Mouse (Mus musculus): ENCODE data around the gene Sprr2a1. TPM values are rescaled to one million over a fixed set of nuclear protein-coding genes. Genes with fewer than 3 reads are reported as not detected.
"Not testable (repeated sequence)": the region's sequence is repeated elsewhere in the genome, so short reads cannot be mapped to it uniquely, and the experiment has no call there.

The Sprr2a1 gene
- polyA plus RNA-seq, 1 experiment from 2014 or later, result not detected

GRCm38 (mm10) chr3:92227410-92227809 lies 11.8 kb downstream of the Sprr2a1 start:
- 80% methylated on average over 3 of the region's 3 CpGs for WGBS
- not testable (repeated sequence) for H3K4me3 ChIP-seq (ENCODE audit: low read depth, low read length)

GRCm38 (mm10) chr3:92236463-92237189 lies 21.0 kb downstream of the Sprr2a1 start:
- not testable (repeated sequence) for H3K27me3 ChIP-seq (ENCODE audit: control insufficient read depth, insufficient read depth, low read length); H3K27ac ChIP-seq (ENCODE audit: low read depth, low read length); H3K4me3 ChIP-seq (ENCODE audit: low read depth, low read length); H3K36me3 ChIP-seq (ENCODE audit: control insufficient read depth, insufficient read depth, low read length); H3K9me3 ChIP-seq (ENCODE audit: control insufficient read depth, low read length); H3K9ac ChIP-seq (ENCODE audit: low read length); H3K4me2 ChIP-seq; H3K4me1 ChIP-seq (ENCODE audit: control insufficient read depth, insufficient read depth, low read length); DNase-seq (ENCODE audit: low spot score, missing footprints)
- ATAC-seq (ENCODE audit: low FRiP score), result peak; percentile 54; the same call in 1 of the 2 replicates
- no CpG with 5 or more reads among the region's 5 CpGs for WGBS

More at GRCm38 (mm10) chr3:92227410-92227809, 11.8 kb downstream of the Sprr2a1 start:
- not testable (repeated sequence) for ATAC-seq (ENCODE audit: low FRiP score); H3K27ac ChIP-seq (ENCODE audit: low read depth, low read length); DNase-seq (ENCODE audit: low spot score, missing footprints); H3K36me3 ChIP-seq (ENCODE audit: control insufficient read depth, insufficient read depth, low read length); H3K9ac ChIP-seq (ENCODE audit: low read length); H3K9me3 ChIP-seq (ENCODE audit: control insufficient read depth, low read length); H3K4me1 ChIP-seq (ENCODE audit: control insufficient read depth, insufficient read depth, low read length); H3K27me3 ChIP-seq (ENCODE audit: control insufficient read depth, insufficient read depth, low read length); H3K4me2 ChIP-seq

DNA sequence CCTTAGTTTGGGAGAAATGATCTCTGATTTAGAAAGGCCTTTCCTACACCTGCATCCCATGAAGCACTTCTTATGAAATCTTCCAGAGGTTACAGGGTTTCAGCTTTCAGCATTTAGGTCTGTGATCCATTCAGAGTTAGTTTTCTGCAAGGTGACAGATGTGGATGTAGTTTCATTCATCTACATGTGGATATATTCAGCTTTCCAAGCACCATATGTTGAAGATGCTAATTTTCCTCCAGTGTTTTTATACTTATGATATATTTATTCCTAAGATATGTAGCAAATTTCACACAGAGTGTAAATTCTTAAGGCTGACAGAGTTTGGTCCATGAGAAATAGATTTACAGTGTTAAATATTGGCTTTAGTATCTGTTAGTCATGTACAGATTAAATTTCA lies 23.1 kb downstream of the Sprr2a1 start:
- not testable (repeated sequence) for H3K9me3 ChIP-seq (ENCODE audit: control insufficient read depth, low read length); H3K9ac ChIP-seq (ENCODE audit: low read length); H3K4me3 ChIP-seq (ENCODE audit: low read depth, low read length); H3K27ac ChIP-seq (ENCODE audit: low read depth, low read length); DNase-seq (ENCODE audit: low spot score, missing footprints); H3K36me3 ChIP-seq (ENCODE audit: control insufficient read depth, insufficient read depth, low read length); ATAC-seq (ENCODE audit: low FRiP score); H3K4me2 ChIP-seq; H3K27me3 ChIP-seq (ENCODE audit: control insufficient read depth, insufficient read depth, low read length); H3K4me1 ChIP-seq (ENCODE audit: control insufficient read depth, insufficient read depth, low read length)

GRCm38 (mm10) chr3:92239197-92239596 lies 23.6 kb downstream of the Sprr2a1 start:
- no CpG with 5 or more reads among the region's 1 CpGs for WGBS
- not testable (repeated sequence) for ATAC-seq (ENCODE audit: low FRiP score); H3K27me3 ChIP-seq (ENCODE audit: control insufficient read depth, insufficient read depth, low read length); H3K4me3 ChIP-seq (ENCODE audit: low read depth, low read length); H3K4me1 ChIP-seq (ENCODE audit: control insufficient read depth, insufficient read depth, low read length); H3K36me3 ChIP-seq (ENCODE audit: control insufficient read depth, insufficient read depth, low read length); H3K27ac ChIP-seq (ENCODE audit: low read depth, low read length); H3K4me2 ChIP-seq; DNase-seq (ENCODE audit: low spot score, missing footprints); H3K9ac ChIP-seq (ENCODE audit: low read length); H3K9me3 ChIP-seq (ENCODE audit: control insufficient read depth, low read length)

DNA sequence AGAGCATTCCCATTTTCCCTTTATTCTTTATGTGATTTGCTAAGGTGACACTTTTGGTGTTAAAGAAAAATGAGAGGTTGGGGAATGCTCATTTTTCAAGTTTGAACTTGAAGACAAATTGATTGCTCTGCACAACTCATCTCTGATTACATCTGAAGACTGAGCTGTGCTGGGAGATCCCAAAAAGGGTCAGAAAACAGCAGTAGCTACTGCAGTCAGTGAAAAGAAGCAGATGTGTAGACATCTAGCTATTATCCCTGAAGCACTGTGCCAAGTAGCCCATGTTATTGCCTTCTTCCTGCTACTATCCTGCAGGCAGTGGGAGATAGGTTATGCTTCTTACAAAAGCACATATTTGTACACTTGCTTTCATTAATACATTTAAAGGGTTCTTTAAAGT lies 29.2 kb downstream of the Sprr2a1 start:
- H3K9ac ChIP-seq (ENCODE audit: low read length); H3K4me2 ChIP-seq; ATAC-seq (ENCODE audit: low FRiP score); H3K27ac ChIP-seq (ENCODE audit: low read depth, low read length); H3K4me3 ChIP-seq (ENCODE audit: low read depth, low read length); H3K36me3 ChIP-seq (ENCODE audit: control insufficient read depth, insufficient read depth, low read length); H3K27me3 ChIP-seq (ENCODE audit: control insufficient read depth, insufficient read depth, low read length); DNase-seq (ENCODE audit: low spot score, missing footprints); H3K9me3 ChIP-seq (ENCODE audit: control insufficient read depth, low read length); H3K4me1 ChIP-seq (ENCODE audit: control insufficient read depth, insufficient read depth, low read length): not testable (repeated sequence)

DNA sequence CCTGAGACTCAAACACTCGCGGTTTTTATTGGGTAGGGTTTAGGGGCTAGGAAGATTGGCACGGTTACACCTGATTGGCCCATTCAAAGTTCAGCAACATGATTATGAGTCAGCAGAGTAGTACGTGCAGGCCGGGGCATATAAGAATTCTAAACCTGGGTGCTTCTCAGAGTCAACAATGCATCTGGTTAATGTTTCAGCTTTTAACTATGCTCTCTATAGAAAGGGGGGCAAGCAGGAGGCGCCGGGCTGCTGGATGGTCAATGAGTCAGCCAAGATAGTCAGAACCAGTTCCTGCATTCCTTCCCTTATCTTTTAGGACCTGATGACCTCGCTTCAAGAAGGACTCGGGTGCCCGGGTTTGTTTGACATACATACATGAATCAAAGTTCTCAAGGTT lies 30.6 kb downstream of the Sprr2a1 start:
- not testable (repeated sequence) for H3K4me1 ChIP-seq (ENCODE audit: control insufficient read depth, insufficient read depth, low read length); H3K9me3 ChIP-seq (ENCODE audit: control insufficient read depth, low read length); H3K9ac ChIP-seq (ENCODE audit: low read length); H3K27ac ChIP-seq (ENCODE audit: low read depth, low read length); H3K27me3 ChIP-seq (ENCODE audit: control insufficient read depth, insufficient read depth, low read length); ATAC-seq (ENCODE audit: low FRiP score); H3K36me3 ChIP-seq (ENCODE audit: control insufficient read depth, insufficient read depth, low read length); H3K4me2 ChIP-seq; DNase-seq (ENCODE audit: low spot score, missing footprints); H3K4me3 ChIP-seq (ENCODE audit: low read depth, low read length)
- WGBS, result no CpG with 5 or more reads among the region's 10 CpGs

GRCm38 (mm10) chr3:92248494-92248893 lies 32.9 kb downstream of the Sprr2a1 start:
- H3K4me3 ChIP-seq (ENCODE audit: low read depth, low read length); H3K27ac ChIP-seq (ENCODE audit: low read depth, low read length); H3K9ac ChIP-seq (ENCODE audit: low read length); H3K36me3 ChIP-seq (ENCODE audit: control insufficient read depth, insufficient read depth, low read length); H3K27me3 ChIP-seq (ENCODE audit: control insufficient read depth, insufficient read depth, low read length); H3K4me1 ChIP-seq (ENCODE audit: control insufficient read depth, insufficient read depth, low read length); DNase-seq (ENCODE audit: low spot score, missing footprints); ATAC-seq (ENCODE audit: low FRiP score); H3K4me2 ChIP-seq; H3K9me3 ChIP-seq (ENCODE audit: control insufficient read depth, low read length): not testable (repeated sequence)

DNA sequence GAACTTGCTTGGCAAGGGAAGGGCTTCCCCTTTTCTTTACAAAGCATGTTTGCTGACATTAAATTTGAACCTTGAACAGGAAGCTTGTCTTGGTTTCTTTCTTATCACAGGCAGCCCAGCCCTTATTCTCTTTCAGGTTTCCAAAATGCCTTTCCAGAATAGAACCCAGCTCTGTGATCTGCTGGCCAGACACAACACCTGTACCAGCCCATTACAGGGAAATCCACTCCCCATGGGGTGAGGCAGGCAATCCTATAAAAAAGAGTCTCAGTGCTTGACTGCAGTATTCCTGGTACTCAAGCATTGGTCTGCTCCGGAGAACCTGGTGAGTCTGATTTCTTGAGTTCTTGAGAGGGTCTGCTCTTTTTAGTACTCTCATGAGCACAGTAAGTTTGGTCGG lies 34.9 kb downstream of the Sprr2a1 start:
- not testable (repeated sequence) for H3K27ac ChIP-seq (ENCODE audit: low read depth, low read length); H3K27me3 ChIP-seq (ENCODE audit: control insufficient read depth, insufficient read depth, low read length); H3K4me1 ChIP-seq (ENCODE audit: control insufficient read depth, insufficient read depth, low read length); DNase-seq (ENCODE audit: low spot score, missing footprints); H3K36me3 ChIP-seq (ENCODE audit: control insufficient read depth, insufficient read depth, low read length); H3K9me3 ChIP-seq (ENCODE audit: control insufficient read depth, low read length); H3K4me3 ChIP-seq (ENCODE audit: low read depth, low read length); H3K4me2 ChIP-seq; H3K9ac ChIP-seq (ENCODE audit: low read length)
- ATAC-seq (ENCODE audit: low FRiP score), result 0 out of 2 replicates have a peak, but pooled peaks have one; percentile 20
- WGBS, result 93% methylated on average over 1 of the region's 2 CpGs

- not testable (repeated sequence) for H3K27me3 ChIP-seq (ENCODE audit: control insufficient read depth, insufficient read depth, low read length); H3K27ac ChIP-seq (ENCODE audit: low read depth, low read length); H3K4me1 ChIP-seq (ENCODE audit: control insufficient read depth, insufficient read depth, low read length); H3K9ac ChIP-seq (ENCODE audit: low read length); H3K9me3 ChIP-seq (ENCODE audit: control insufficient read depth, low read length); H3K4me2 ChIP-seq; H3K36me3 ChIP-seq (ENCODE audit: control insufficient read depth, insufficient read depth, low read length); DNase-seq (ENCODE audit: low spot score, missing footprints); H3K4me3 ChIP-seq (ENCODE audit: low read depth, low read length)
- no CpG with 5 or more reads among the region's 8 CpGs for WGBS
- peak; percentile 57; the same call in 1 of the 2 replicates for ATAC-seq (ENCODE audit: low FRiP score)
Observed at GRCm38 (mm10) chr3:92253860-92254259, 38.3 kb downstream of the Sprr2a1 start.
